Mouse (Mus musculus): ENCODE measurements around the gene Tmem198b. TPM values are rescaled to one million over a fixed set of nuclear protein-coding genes. Genes with fewer than 3 reads are reported as not detected.

The Tmem198b gene
- polyA plus RNA-seq, 1 experiment from 2014 or later, result 23.3 TPM

DNA sequence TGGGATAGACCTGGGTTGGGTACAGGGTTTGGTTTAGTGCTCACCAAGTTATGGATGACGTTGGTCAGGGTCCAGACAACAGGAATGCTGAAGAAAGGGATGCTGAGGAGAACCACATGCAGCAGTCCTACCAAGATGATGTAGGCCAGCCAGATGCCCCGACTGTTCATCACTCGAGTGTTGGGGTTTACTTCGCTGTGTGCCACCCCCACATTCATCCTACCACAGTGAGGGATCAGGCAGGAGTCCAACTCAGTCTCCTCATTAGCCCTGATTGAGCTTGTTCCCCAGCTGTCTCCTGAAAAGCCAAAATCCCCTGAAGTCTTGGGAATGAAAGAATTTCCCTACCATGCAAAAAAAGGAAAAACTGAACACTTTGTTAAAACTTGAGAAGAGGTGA, 16.0 kb upstream of the Tmem198b start:
- 90% methylated on average over 4 of the region's 4 CpGs for WGBS
- peaks cover 16% of the 10 kb centered on the region for H3K4me1 ChIP-seq (replicated peaks)
- peaks cover 60% of the 10 kb centered on the region for H3K36me3 ChIP-seq
- H3K27me3 ChIP-seq (ENCODE audit: insufficient read depth, poor library complexity, severe bottlenecking), result no peaks in the 10 kb centered on the region
- no peak overlapping the region for H3K27ac ChIP-seq
- peak overlapping the region; percentile 88; the same call in 1 of the 2 replicates for H3K4me3 ChIP-seq
- no peak for DNase-seq (ENCODE audit: low spot score)
- no peaks in the 10 kb centered on the region for H3K9me3 ChIP-seq

DNA sequence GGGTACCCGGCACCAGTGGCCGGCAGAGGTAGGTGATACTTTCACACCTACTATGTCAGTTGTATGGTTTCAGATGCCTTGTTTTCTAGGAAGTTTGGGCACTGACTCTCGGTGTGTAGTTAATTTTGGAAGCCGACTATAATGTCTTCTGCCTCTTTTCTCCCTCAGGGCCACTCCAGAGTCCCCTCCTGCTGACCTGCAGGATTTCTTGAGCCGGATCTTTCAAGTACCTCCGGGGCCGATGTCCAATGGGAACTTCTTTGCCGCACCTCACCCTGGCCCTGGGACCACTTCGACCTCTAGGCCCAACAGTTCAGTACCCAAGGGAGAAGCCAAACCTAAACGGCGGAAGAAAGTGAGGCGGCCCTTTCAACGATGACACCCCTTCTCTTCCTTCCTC, 12.9 kb upstream of the Tmem198b start, which contains the start of gene Sarnp:
Gene Sarnp (plus strand): TSS at position 301 of the 400 bp plus-strand sequence.
- no peaks in the 10 kb centered on the region for H3K9me3 ChIP-seq
- peaks cover 80% of the 10 kb centered on the region for H3K36me3 ChIP-seq
- H3K4me1 ChIP-seq (replicated peaks), result peaks cover 8% of the 10 kb centered on the region
- 94% methylated on average over 13 of the region's 13 CpGs for WGBS
- no peaks in the 10 kb centered on the region for H3K27me3 ChIP-seq (ENCODE audit: insufficient read depth, poor library complexity, severe bottlenecking)
- no peak within 1 kb of the TSS for H3K4me3 ChIP-seq
- no peak for DNase-seq (ENCODE audit: low spot score)
- no peak within 1 kb of the TSS for H3K27ac ChIP-seq

DNA sequence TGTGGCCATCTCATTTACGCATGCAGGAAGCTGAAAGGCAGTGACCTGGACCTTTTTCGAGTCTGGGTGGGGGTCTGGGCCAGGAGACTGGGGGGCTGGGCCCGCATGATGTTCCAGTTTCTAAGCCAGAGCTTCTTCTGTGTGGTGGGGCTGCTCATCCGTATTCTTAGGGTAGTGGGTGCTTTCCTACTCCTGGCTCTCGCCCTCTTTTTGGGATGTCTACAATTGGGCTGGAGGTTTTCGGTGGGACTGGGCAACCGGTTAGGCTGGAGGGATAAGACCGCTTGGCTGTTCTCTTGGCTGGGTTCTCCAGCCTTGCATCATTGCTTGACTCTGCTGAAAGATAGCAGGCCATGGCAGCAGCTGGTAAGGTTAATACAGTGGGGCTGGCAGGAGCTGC, 2.8 kb upstream of the Tmem198b start:
- Histone ChIP-seq H3K36me3 (peaks cover 46% of the 10 kb centered on the region), H3K4me3 (peak overlapping the region; percentile 86), H3K9me3 (no peaks in the 10 kb centered on the region), H3K27ac (peak overlapping the region; percentile 12; the same call in 1 of the 2 replicates), H3K27me3 (ENCODE audit: insufficient read depth, poor library complexity, severe bottlenecking) (no peaks in the 10 kb centered on the region), H3K4me1 (replicated peaks) (peaks cover 63% of the 10 kb centered on the region)
- WGBS, result 93% methylated on average over 8 of the region's 8 CpGs
- DNase-seq (ENCODE audit: low spot score), result no peak

DNA sequence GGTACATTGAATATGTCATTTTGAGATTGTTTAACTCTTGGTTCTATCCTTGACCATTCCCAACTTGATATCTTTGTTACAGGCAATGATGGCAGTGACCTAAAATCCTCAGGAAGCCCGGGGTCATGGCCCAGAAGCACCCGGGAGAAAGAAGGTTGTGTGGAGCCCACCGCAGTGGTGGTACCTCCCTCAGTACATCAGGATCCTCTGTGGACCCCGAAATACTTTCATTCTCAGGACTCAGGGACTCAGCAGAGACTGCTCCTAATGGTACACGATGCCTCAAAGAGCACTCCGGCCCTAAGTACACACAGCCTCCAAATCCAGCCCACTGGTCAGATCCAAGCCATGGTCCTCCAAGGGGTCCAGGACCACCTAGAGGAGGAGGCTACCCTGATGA, 1.9 kb upstream of the Tmem198b start:
- no peak for DNase-seq (ENCODE audit: low spot score)
- Histone ChIP-seq H3K36me3 (peaks cover 54% of the 10 kb centered on the region), H3K27ac (peak overlapping the region; percentile 97), H3K27me3 (ENCODE audit: insufficient read depth, poor library complexity, severe bottlenecking) (no peaks in the 10 kb centered on the region), H3K9me3 (no peaks in the 10 kb centered on the region), H3K4me3 (peak overlapping the region; percentile 86), H3K4me1 (replicated peaks) (peaks cover 65% of the 10 kb centered on the region)
- 68% methylated on average over 6 of the region's 6 CpGs for WGBS

DNA sequence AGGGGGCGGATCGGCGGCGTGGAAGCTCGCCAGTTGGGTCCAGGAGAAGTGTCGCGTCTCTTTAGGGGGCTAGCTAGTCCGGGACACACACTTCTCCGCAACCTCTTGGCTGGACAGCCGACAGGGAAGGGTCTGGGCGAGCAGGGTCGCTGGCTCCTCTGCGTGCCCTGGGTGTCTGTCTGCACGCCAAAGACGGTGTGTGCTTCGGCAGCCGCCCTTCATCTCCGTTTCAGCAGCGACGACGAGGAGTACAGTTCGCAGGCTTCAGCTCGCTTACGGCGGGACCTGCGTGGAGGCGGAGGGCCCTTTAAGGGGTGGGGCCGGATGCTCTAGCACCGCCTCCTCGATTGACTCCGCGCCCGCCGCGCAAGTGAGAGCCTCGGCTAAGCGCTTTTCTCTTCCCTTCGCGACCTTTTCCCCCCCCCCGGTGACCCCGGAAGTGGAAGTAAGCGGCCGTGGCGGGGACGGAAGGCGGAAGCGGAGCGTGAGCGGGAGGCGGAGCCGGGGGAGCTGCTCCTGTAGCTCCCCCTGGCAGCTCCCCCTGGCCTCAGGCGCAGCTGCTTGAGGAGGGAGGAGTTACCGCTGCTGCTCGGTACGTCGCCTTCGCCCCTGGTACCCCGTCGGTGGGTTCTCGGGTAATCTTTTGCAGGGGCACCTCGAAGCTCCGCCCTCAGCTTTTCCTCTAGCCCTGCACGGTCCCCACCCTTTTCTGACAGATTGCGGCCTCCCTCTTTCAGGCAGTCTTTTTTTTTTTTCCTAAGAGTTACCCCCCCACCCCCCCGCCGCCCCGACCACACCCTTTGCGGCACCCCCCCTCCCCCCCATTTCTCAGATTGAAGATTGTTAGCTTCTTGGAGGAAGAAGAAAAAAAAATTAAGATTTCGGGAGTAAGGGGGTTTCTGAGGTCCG, 1.2 kb upstream of the Tmem198b start:
- peak overlapping the region; percentile 97 for H3K27ac ChIP-seq
- DNase-seq (ENCODE audit: low spot score), result peak; percentile 99
- WGBS, result under 1% methylated on average over 70 of the region's 70 CpGs
- H3K4me3 ChIP-seq, result peak overlapping the region; percentile 86
- no peaks in the 10 kb centered on the region for H3K27me3 ChIP-seq (ENCODE audit: insufficient read depth, poor library complexity, severe bottlenecking)
- peaks cover 60% of the 10 kb centered on the region for H3K36me3 ChIP-seq
- H3K4me1 ChIP-seq (replicated peaks), result peaks cover 63% of the 10 kb centered on the region
- H3K9me3 ChIP-seq, result no peaks in the 10 kb centered on the region

DNA sequence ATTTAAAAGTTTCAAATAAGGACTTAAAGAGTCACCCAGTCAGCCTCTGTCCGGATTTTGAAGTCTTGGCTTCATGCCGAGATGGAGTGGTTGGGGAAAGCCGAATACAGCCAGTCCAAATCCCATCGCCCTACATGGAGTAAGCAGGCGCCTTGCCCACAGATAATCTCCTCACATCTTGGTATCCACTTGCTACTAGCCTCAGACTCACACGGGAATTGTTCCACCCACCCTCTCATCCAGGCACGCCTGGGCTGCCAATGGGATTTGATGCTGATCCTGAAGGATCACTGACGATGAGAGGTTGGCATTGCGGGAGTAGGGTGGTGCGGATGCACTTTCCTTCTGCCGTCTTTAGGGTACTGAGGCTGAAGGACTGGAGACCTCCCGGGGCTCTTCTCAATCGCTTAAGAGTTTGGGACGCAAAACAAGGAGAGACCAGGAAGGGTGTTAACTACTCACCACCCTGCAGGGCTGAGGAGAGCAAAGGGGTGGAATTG, 349 bp downstream of the Tmem198b start, which contains the start of gene Dnajc14:
Gene Dnajc14 (plus strand): TSS at position 292 of the 500 bp plus-strand sequence.
- Histone ChIP-seq H3K27me3 (ENCODE audit: insufficient read depth, poor library complexity, severe bottlenecking) (no peaks in the 10 kb centered on the region), H3K4me1 (replicated peaks) (peaks cover 54% of the 10 kb centered on the region), H3K9me3 (no peaks in the 10 kb centered on the region), H3K36me3 (peaks cover 55% of the 10 kb centered on the region), H3K4me3 (peak within 1 kb of the TSS; percentile 86), H3K27ac (peak within 1 kb of the TSS; percentile 97)
- no peak for DNase-seq (ENCODE audit: low spot score)
- WGBS, result under 1% methylated on average over 14 of the region's 14 CpGs

DNA sequence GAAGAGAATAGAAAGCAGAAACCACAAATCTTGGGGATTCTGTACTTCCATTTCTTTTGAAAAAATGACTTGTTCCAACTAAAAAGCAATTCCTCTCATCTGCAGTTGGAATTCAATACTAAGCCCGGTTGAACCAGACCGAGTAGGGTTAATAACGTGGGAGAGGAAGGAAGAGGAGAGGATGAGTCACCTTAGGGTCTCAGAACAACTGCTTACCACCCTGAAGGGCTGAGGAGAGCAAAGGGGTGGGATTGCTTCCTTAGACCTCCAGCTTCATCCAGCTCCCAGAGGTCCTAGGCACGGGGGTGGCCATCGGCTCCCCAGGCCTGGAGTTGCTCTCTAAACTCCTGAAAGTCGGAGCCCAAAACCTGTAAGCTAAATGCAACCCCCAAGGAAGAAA, 809 bp downstream of the Tmem198b start:
- H3K4me1 ChIP-seq (replicated peaks), result peaks cover 50% of the 10 kb centered on the region
- peak overlapping the region; percentile 86 for H3K4me3 ChIP-seq
- DNase-seq (ENCODE audit: low spot score), result no peak
- H3K27me3 ChIP-seq (ENCODE audit: insufficient read depth, poor library complexity, severe bottlenecking), result no peaks in the 10 kb centered on the region
- H3K27ac ChIP-seq, result peak overlapping the region; percentile 97
- peaks cover 53% of the 10 kb centered on the region for H3K36me3 ChIP-seq
- no peaks in the 10 kb centered on the region for H3K9me3 ChIP-seq
- 18% methylated on average over 6 of the region's 6 CpGs for WGBS

DNA sequence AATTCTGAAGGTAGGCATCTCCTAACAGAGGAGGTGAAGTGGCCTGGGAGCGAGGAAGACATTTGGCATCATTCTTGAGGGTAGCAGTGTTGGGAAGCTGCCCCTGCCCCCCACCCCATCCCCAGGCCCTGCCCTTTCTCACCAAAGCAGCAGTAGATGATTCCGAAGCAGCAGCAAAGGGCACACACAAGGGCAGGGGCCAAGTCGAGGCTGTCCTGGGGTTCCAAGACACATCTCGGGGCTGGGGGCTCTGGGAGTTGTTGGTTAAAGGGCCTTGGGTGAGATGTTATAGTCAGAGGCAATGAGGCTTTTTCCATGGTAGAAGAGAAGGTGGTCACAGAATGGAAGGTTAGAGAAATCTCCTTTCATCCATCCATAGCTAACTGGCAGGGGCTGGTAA, 1.2 kb downstream of the Tmem198b start:
- WGBS, result 65% methylated on average over 4 of the region's 4 CpGs
- no peak for DNase-seq (ENCODE audit: low spot score)
- H3K4me3 ChIP-seq, result peak overlapping the region; percentile 86
- peaks cover 46% of the 10 kb centered on the region for H3K4me1 ChIP-seq (replicated peaks)
- no peaks in the 10 kb centered on the region for H3K27me3 ChIP-seq (ENCODE audit: insufficient read depth, poor library complexity, severe bottlenecking)
- H3K36me3 ChIP-seq, result peaks cover 49% of the 10 kb centered on the region
- peak overlapping the region; percentile 62; the same call in 1 of the 2 replicates for H3K27ac ChIP-seq
- H3K9me3 ChIP-seq, result no peaks in the 10 kb centered on the region

DNA sequence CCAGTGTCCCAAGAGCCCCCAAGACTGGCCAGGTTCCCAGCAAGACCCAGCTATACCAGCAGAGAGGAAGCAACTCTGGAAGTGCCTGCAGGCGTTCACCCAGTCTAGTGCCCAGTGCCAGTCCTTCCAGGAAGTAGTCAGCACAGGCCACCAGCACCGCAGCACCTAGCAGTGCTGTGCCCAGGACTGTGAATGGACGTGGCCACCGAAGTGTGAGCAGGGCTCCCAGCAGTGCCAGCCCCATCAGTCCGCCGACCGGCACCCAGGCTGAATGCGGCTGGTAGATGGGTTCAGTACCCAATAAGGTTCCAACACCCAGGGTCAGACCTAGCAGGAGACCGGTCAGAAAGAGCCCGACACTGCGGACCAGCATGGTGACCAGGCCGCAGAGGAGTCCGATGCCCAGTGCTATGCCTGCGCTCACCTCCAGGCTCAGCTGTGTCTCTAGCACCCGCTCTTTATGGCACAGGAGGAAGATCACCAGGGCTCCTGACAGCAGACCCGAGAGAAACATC, 2.1 kb downstream of the Tmem198b start:
- H3K4me3 ChIP-seq, result peak overlapping the region; percentile 24; the same call in 1 of the 2 replicates
- WGBS, result 85% methylated on average over 16 of the region's 16 CpGs
- H3K27me3 ChIP-seq (ENCODE audit: insufficient read depth, poor library complexity, severe bottlenecking), result no peaks in the 10 kb centered on the region
- peaks cover 40% of the 10 kb centered on the region for H3K36me3 ChIP-seq
- no peak for DNase-seq (ENCODE audit: low spot score)
- peak overlapping the region; percentile 45; the same call in 1 of the 2 replicates for H3K27ac ChIP-seq
- peaks cover 36% of the 10 kb centered on the region for H3K4me1 ChIP-seq (replicated peaks)
- H3K9me3 ChIP-seq, result no peaks in the 10 kb centered on the region

DNA sequence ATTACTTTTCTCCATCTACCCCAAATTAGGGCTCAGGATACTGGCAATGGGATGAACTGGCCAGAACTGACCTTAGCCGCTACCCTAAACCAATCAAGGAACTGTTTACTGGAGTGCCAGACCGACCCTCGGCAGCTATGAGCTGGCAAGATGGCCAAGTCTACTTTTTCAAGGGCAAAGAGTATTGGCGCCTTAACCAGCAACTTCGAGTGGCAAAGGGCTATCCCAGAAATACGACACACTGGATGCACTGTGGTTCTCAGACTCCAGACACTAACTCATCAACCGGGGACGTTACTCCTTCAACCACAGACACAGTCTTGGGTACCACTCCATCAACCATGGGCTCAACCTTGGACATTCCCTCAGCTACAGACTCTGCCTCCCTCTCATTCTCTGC, 5.5 kb downstream of the Tmem198b start:
- no peaks in the 10 kb centered on the region for H3K27me3 ChIP-seq (ENCODE audit: insufficient read depth, poor library complexity, severe bottlenecking)
- H3K4me1 ChIP-seq (replicated peaks), result peaks cover 18% of the 10 kb centered on the region
- no peak overlapping the region for H3K27ac ChIP-seq
- no peaks in the 10 kb centered on the region for H3K9me3 ChIP-seq
- no peak overlapping the region for H3K4me3 ChIP-seq
- no peak for DNase-seq (ENCODE audit: low spot score)
- H3K36me3 ChIP-seq, result peaks cover 31% of the 10 kb centered on the region
- 95% methylated on average over 8 of the region's 8 CpGs for WGBS

DNA sequence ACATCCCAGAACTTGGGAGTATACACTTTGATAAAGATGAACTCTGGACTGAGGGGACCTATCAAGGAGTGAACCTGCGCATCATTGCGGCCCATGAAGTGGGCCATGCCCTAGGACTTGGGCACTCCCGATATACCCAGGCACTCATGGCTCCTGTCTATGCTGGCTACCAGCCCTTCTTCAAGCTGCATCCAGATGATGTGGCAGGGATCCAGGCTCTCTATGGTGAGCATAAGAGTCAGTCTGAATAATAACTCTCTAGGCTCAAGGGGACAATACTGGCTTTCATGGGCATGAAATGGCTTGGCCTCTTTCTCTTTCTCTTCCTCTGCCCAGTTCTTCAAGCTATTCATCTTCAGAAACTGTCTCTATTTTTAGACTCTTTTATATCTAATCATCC, 8.6 kb downstream of the Tmem198b start:
- DNase-seq (ENCODE audit: low spot score), result no peak
- Histone ChIP-seq H3K27ac (no peak overlapping the region), H3K9me3 (no peaks in the 10 kb centered on the region), H3K36me3 (peaks cover 14% of the 10 kb centered on the region), H3K4me1 (replicated peaks) (0 out of 2 replicates have a peak, but pooled peaks cover 3% of the 10 kb centered on the region), H3K4me3 (no peak overlapping the region), H3K27me3 (ENCODE audit: insufficient read depth, poor library complexity, severe bottlenecking) (no peaks in the 10 kb centered on the region)
- WGBS, result 95% methylated on average over 3 of the region's 3 CpGs

DNA sequence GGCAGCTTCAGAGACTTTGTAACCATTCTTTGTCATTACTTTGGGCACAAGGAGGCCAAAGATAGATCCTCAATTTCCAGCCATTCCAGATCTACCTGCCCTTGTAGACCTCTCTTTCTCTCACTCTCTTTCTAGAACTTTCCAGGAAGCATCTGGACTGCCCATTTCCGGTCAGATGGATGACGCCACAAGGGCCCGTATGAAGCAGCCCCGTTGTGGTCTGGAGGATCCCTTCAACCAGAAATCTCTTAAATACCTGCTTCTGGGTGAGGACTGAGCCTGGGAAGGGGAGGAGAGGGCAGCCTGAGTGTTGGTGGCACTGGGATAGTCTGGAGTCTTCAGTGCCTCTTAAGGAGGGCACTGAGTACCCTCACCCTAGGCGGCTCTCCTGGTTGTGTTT, 9.8 kb downstream of the Tmem198b start:
- Histone ChIP-seq H3K27me3 (ENCODE audit: insufficient read depth, poor library complexity, severe bottlenecking) (no peaks in the 10 kb centered on the region), H3K27ac (no peak overlapping the region), H3K4me3 (no peak overlapping the region), H3K9me3 (no peaks in the 10 kb centered on the region), H3K4me1 (replicated peaks) (0 out of 2 replicates have a peak, but pooled peaks cover 5% of the 10 kb centered on the region), H3K36me3 (0 out of 2 replicates have a peak, but pooled peaks cover 5% of the 10 kb centered on the region)
- no peak for DNase-seq (ENCODE audit: low spot score)
- WGBS, result 93% methylated on average over 5 of the region's 5 CpGs

DNA sequence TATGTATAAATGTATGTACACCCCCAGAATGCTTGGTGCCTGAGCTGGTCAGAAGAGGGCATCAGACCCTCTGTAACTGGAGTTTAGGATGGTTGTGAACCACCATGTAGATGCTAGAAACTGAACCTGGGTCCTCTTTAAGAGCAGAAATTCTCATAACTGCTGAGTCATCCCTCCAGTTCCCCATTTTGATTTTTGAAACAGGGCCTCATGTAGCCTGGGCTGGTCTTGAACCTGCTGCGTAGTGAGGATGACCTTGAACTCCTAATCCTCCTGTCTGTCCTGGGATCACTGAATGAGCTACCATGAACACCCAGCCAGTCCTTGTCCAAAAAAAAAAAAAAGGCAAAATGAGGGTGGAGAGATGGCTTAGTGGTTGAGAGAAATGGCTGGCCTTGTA, 10.9 kb downstream of the Tmem198b start:
- Histone ChIP-seq H3K36me3 (no peaks in the 10 kb centered on the region), H3K4me3 (no peak overlapping the region), H3K9me3 (no peaks in the 10 kb centered on the region), H3K4me1 (replicated peaks) (0 out of 2 replicates have a peak, but pooled peaks cover 5% of the 10 kb centered on the region), H3K27ac (no peak overlapping the region), H3K27me3 (ENCODE audit: insufficient read depth, poor library complexity, severe bottlenecking) (no peaks in the 10 kb centered on the region)
- WGBS, result 98% methylated on average over 1 of the region's 1 CpGs
- no peak for DNase-seq (ENCODE audit: low spot score)

Measured in hindbrain, embryonic 10.5 days (tissue).